Mouse (Mus musculus): ENCODE measurements around the gene Tenm4. TPM values are rescaled to one million over a fixed set of nuclear protein-coding genes. Genes with fewer than 3 reads are reported as not detected.

Tenm4 gene
- polyA plus RNA-seq, 1 experiment: 0.79 TPM

- Histone ChIP-seq H3K36me3 (ENCODE audit: control insufficient read depth, insufficient read depth, low read length) (peaks cover 3% of the 10 kb centered on the region; the same call in 1 of the 2 replicates), H3K27me3 (ENCODE audit: control insufficient read depth, insufficient read depth, low read length) (no peaks in the 10 kb centered on the region), H3K27ac (ENCODE audit: insufficient read depth, low read depth, low read length) (no peak overlapping the region), H3K4me3 (ENCODE audit: low read depth, low read length) (peak overlapping the region; percentile 92), H3K4me1 (ENCODE audit: control insufficient read depth, insufficient read depth, insufficient read length, low read length) (peaks cover 2% of the 10 kb centered on the region; the same call in 1 of the 2 replicates)
- WGBS: 13% methylated on average over 5 of the region's 5 CpGs
- TF ChIP-seq CTCF (IDR thresholded peaks at IDR 0.05; ENCODE audit: extremely low read depth, insufficient read length, insufficient replicate concordance, low read depth, low read length): no peak
- TF ChIP-seq POLR2A (IDR thresholded peaks at IDR 0.05; ENCODE audit: low read depth, low read length): no peak
Observed at GRCm38 (mm10) chr7:96952094-96952493, 781.0 kb downstream of the Tenm4 start.

GRCm38 (mm10) chr7:96959168-96959567 is 788.1 kb downstream of the Tenm4 start:
- WGBS: 87% methylated on average over 5 of the region's 5 CpGs
- peaks cover 23% of the 10 kb centered on the region for H3K36me3 ChIP-seq (ENCODE audit: control insufficient read depth, insufficient read depth, low read length)
- no peaks in the 10 kb centered on the region for H3K27me3 ChIP-seq (ENCODE audit: control insufficient read depth, insufficient read depth, low read length)
- H3K4me3 ChIP-seq (ENCODE audit: low read depth, low read length): no peak overlapping the region
- no peaks in the 10 kb centered on the region for H3K4me1 ChIP-seq (ENCODE audit: control insufficient read depth, insufficient read depth, insufficient read length, low read length)
- TF ChIP-seq POLR2A (IDR thresholded peaks at IDR 0.05; ENCODE audit: low read depth, low read length): no peak
- TF ChIP-seq CTCF (IDR thresholded peaks at IDR 0.05; ENCODE audit: extremely low read depth, insufficient read length, insufficient replicate concordance, low read depth, low read length): no peak
- H3K27ac ChIP-seq (ENCODE audit: insufficient read depth, low read depth, low read length): no peak overlapping the region
